ENCODE assay signal across 8 mouse cellular contexts in genomic region chr16:98081889-98082818, GRCm38 (mm10). TPM values are rescaled to one million over a fixed set of nuclear protein-coding genes. Genes with fewer than 3 reads are reported as not detected.
A peak's percentile ranks its signal among the peaks of the same experiment; 100 is the strongest.
DNase-seq lines count a peak whose midpoint lies in the region; ATAC-seq and TF ChIP-seq lines count a peak whose summit lies in the region.
"Not testable (repeated sequence)": the region's sequence is repeated elsewhere in the genome, so short reads cannot be mapped to it uniquely, and the experiment has no call there.

A630089N07Rik (minus strand) TSS chr16:98082450.

- TF ChIP-seq RAD21 in CH12.LX (IDR thresholded peaks at IDR 0.05; ENCODE audit: low read depth, low read length): not testable (repeated sequence)

- peak within 1 kb of the TSS; percentile 69 for H3K9ac ChIP-seq in CH12.LX (ENCODE audit: insufficient read depth, low read depth)
- peak within 1 kb of the TSS; percentile 52 for H3K9ac ChIP-seq in forebrain, embryonic 11.5 days (ENCODE audit: low read length)
- H3K9ac ChIP-seq in heart, embryonic 16.5 days (ENCODE audit: low read length): peak within 1 kb of the TSS; percentile 75
- peak within 1 kb of the TSS; percentile 79 for H3K9ac ChIP-seq in liver, embryonic 15.5 days
- H3K9ac ChIP-seq in neural tube, embryonic 12.5 days: peak within 1 kb of the TSS; percentile 61

- not testable (repeated sequence) for H3K27me3 ChIP-seq in CH12.LX (replicated peaks); forebrain, embryonic 11.5 days (ENCODE audit: control insufficient read depth, insufficient read depth, low read length); heart, embryonic 16.5 days (ENCODE audit: control insufficient read depth, insufficient read depth, low read length); liver, embryonic 15.5 days; neural tube, embryonic 12.5 days (replicated peaks)

- peak; percentile 98 for ATAC-seq in forebrain, embryonic 11.5 days (replicated peaks; ENCODE audit: low FRiP score)
- ATAC-seq in heart, embryonic 16.5 days (replicated peaks; ENCODE audit: extremely low read depth, insufficient read depth, low FRiP score): peak; percentile 98
- ATAC-seq in liver, embryonic 15.5 days (ENCODE audit: insufficient read depth): peak; percentile 94
- ATAC-seq in neural tube, embryonic 12.5 days (ENCODE audit: low FRiP score, low read depth): peak; percentile 98

- not testable (repeated sequence) for H3K9me3 ChIP-seq in CH12.LX (replicated peaks; ENCODE audit: low read length); forebrain, embryonic 11.5 days (ENCODE audit: control insufficient read depth, low read length); heart, embryonic 16.5 days (replicated peaks; ENCODE audit: control insufficient read depth, low read length); liver, embryonic 15.5 days (replicated peaks); neural tube, embryonic 12.5 days

- not testable (repeated sequence) for TF ChIP-seq EP300 in CH12.LX (IDR thresholded peaks at IDR 0.05; ENCODE audit: low read length)

- WGBS in forebrain, embryonic 11.5 days: under 1% methylated on average over 25 of the region's 25 CpGs
- under 1% methylated on average over 25 of the region's 25 CpGs for WGBS in heart, embryonic 16.5 days
- WGBS in liver, embryonic 15.5 days (ENCODE audit: insufficient replicate concordance): under 1% methylated on average over 25 of the region's 25 CpGs
- under 1% methylated on average over 25 of the region's 25 CpGs for WGBS in neural tube, embryonic 12.5 days

- H3K27ac ChIP-seq in CH12.LX (ENCODE audit: insufficient read depth, low read depth): peak within 1 kb of the TSS; percentile 82
- peak within 1 kb of the TSS; percentile 62 for H3K27ac ChIP-seq in forebrain, embryonic 11.5 days (ENCODE audit: low read depth, low read length)
- peak within 1 kb of the TSS; percentile 78 for H3K27ac ChIP-seq in heart, embryonic 16.5 days (ENCODE audit: low read length)
- H3K27ac ChIP-seq in liver, embryonic 15.5 days (replicated peaks): peak within 1 kb of the TSS; percentile 78
- H3K27ac ChIP-seq in neural tube, embryonic 12.5 days: not testable (repeated sequence)

- peak; percentile 73 for TF ChIP-seq POLR2A in CH12.LX (IDR thresholded peaks at IDR 0.05; ENCODE audit: low read depth, low read length)

- peaks cover 35% of the 10 kb centered on the region for H3K79me2 ChIP-seq in CH12.LX (replicated peaks; ENCODE audit: control insufficient read depth, extremely low read depth, insufficient read depth, poor library complexity, severe bottlenecking)

- in situ Hi-C loops in CH12.LX (cut with MboI; ENCODE audit: low pct_ligation_motif_present, low pct_unique_long_range_greater_than_20kb, low sequenced_read_pairs): loop anchor here (5.0 kb wide), 1 partner anchor 85 kb away; the partner anchor contains the start of gene B230307C23Rik

- peaks cover 0 to 17% of the 10 kb centered on the region in 2 experiments; a peak in 2 of 4 replicates for H3K4me1 ChIP-seq in CH12.LX (ENCODE audit: control insufficient read depth in 1 of 2, insufficient read depth in 2 of 2)
- not testable (repeated sequence) for H3K4me1 ChIP-seq in forebrain, embryonic 11.5 days (replicated peaks; ENCODE audit: control insufficient read depth, insufficient read depth, low read length); heart, embryonic 16.5 days (ENCODE audit: control insufficient read depth, insufficient read depth, low read length)
- peaks cover 20% of the 10 kb centered on the region for H3K4me1 ChIP-seq in liver, embryonic 15.5 days (replicated peaks)
- H3K4me1 ChIP-seq in neural tube, embryonic 12.5 days: peaks cover 10% of the 10 kb centered on the region; the same call in 1 of the 2 replicates

- peak within 1 kb of the TSS; percentile 75 to 77 (median 76) for H3K4me3 ChIP-seq in CH12.LX (replicated peaks in 1 of 3; ENCODE audit: low read depth in 2 of 3, low read length in 2 of 3, poor library complexity in 1 of 3)
- H3K4me3 ChIP-seq in forebrain, embryonic 11.5 days (ENCODE audit: low read depth, low read length): peak within 1 kb of the TSS; percentile 49
- H3K4me3 ChIP-seq in heart, embryonic 16.5 days (ENCODE audit: low read length): peak within 1 kb of the TSS; percentile 88
- H3K4me3 ChIP-seq in liver, embryonic 15.5 days (replicated peaks): peak within 1 kb of the TSS; percentile 74
- peak within 1 kb of the TSS; percentile 69 for H3K4me3 ChIP-seq in neural tube, embryonic 12.5 days

- dilution Hi-C loops in CH12.LX (cut with MboI; ENCODE audit: extremely low pct_ligation_motif_present, extremely low pct_unique_long_range_greater_than_20kb, low sequenced_read_pairs): not testable (repeated sequence)

- DNase-seq in CH12.LX (ENCODE audit: extremely low read depth): peak; percentile 93
- DNase-seq in c-Kit-positive CD71-positive TER-119-negative erythroid progenitor cells, embryonic 14.5 days (ENCODE audit: low read depth): peak; percentile 66
- DNase-seq in forebrain, embryonic 11.5 days (ENCODE audit: low spot score): peak; percentile 90
- peak; percentile 91 to 94 for DNase-seq in kidney, postnatal 36 days
- peak; percentile 76 for DNase-seq in telencephalon, adult 2 months (ENCODE audit: low read depth, low spot score)

- H3K36me3 ChIP-seq in CH12.LX (replicated peaks in 1 of 2; ENCODE audit: control insufficient read depth in 1 of 2, insufficient read depth in 1 of 2, low read length in 1 of 2); forebrain, embryonic 11.5 days (ENCODE audit: control insufficient read depth, insufficient read depth, low read length); heart, embryonic 16.5 days (ENCODE audit: control insufficient read depth, insufficient read depth); liver, embryonic 15.5 days (replicated peaks); neural tube, embryonic 12.5 days: not testable (repeated sequence)

- H3K4me2 ChIP-seq in CH12.LX (ENCODE audit: insufficient read depth, low read depth, poor library complexity, severe bottlenecking): peak within 1 kb of the TSS; percentile 79
- peak within 1 kb of the TSS; percentile 55 for H3K4me2 ChIP-seq in forebrain, embryonic 11.5 days (ENCODE audit: low read depth, low read length, severe bottlenecking)
- H3K4me2 ChIP-seq in heart, embryonic 16.5 days (ENCODE audit: low read depth, low read length): peak within 1 kb of the TSS; percentile 74
- H3K4me2 ChIP-seq in liver, embryonic 15.5 days: peak within 1 kb of the TSS; percentile 79
- H3K4me2 ChIP-seq in neural tube, embryonic 12.5 days (replicated peaks): peak within 1 kb of the TSS; percentile 64

- not testable (repeated sequence) for TF ChIP-seq CTCF in CH12.LX (conservative IDR thresholded peaks at IDR 0.05 in 1 of 2, IDR thresholded peaks at IDR 0.05 in 1 of 2; ENCODE audit: low read depth in 2 of 2, low read length in 2 of 2)

TF ChIP-seq in CH12.LX, 34 proteins besides CTCF, POLR2A, EP300 and RAD21:
- TF ChIP-seq ZMIZ1 (IDR thresholded peaks at IDR 0.05; ENCODE audit: low read depth, low read length) (peak; percentile 79), HCFC1 (IDR thresholded peaks at IDR 0.05; ENCODE audit: low read depth, low read length) (peak; percentile 44), MXI1 (IDR thresholded peaks at IDR 0.05; ENCODE audit: low read depth, low read length) (peak; percentile 88), E2F4 (IDR thresholded peaks at IDR 0.05; ENCODE audit: insufficient replicate concordance, low read depth, low read length) (peak; percentile 95), CHD2 (IDR thresholded peaks at IDR 0.05; ENCODE audit: low read length) (peak; percentile 41), MAX (IDR thresholded peaks at IDR 0.05; ENCODE audit: low read length) (peak; percentile 43; the same call in 1 of the 2 replicates), TBP (conservative IDR thresholded peaks at IDR 0.05; ENCODE audit: low read depth, low read length) (peak; percentile 70), IRF4 (IDR thresholded peaks at IDR 0.05; ENCODE audit: low read depth, low read length) (peak; percentile 16; the same call in 1 of the 2 replicates), SIN3A (IDR thresholded peaks at IDR 0.05; ENCODE audit: low read length) (0 out of 2 replicates have a peak, but pooled peaks have one; percentile 62), MAFK (IDR thresholded peaks at IDR 0.05; ENCODE audit: insufficient replicate concordance, low read length) (peak; percentile 59; the same call in 1 of the 2 replicates), NRF1 (IDR thresholded peaks at IDR 0.05; ENCODE audit: low read depth, low read length) (peak; percentile 20; the same call in 1 of the 2 replicates), ELF1 (IDR thresholded peaks at IDR 0.05; ENCODE audit: low read depth, low read length) (peak; percentile 53), TCF12 (IDR thresholded peaks at IDR 0.05; ENCODE audit: low read depth, low read length) (peak; percentile 71), NELFE (IDR thresholded peaks at IDR 0.05; ENCODE audit: low read depth, low read length) (peak; percentile 51)
TF ChIP-seq in CH12.LX: peak in this region for 14; not testable (repeated sequence) for 20.

RNA-seq across cellular contexts. Expression of gene A630089N07Rik, which starts in this region (rescaled TPM):
- total RNA-seq in CH12.LX (2012; rRNA removed) (27.2 and 40.0 TPM in 2 replicates), CH12.LX (2014; rRNA removed) (23.5 and 37.1 TPM in 2 replicates)
- polyA plus RNA-seq in CH12.LX (2012; ENCODE audit: insufficient read length, low read depth): 21.3 and 26.0 TPM in 2 replicates
- 35.3 and 45.7 TPM in 2 replicates for polyA plus RNA-seq in forebrain, embryonic 11.5 days (2014; fragmentation: Nextera tagmentation; extraction: Ambion mirVana)
- polyA plus RNA-seq in heart, embryonic 16.5 days (2015; fragmentation: Nextera tagmentation; extraction: Ambion mirVana): 9.6 and 11.0 TPM in 2 replicates
- 7.3 and 7.9 TPM in 2 replicates for polyA plus RNA-seq in liver, embryonic 15.5 days (2015; fragmentation: Nextera tagmentation; extraction: Ambion mirVana)
- 17.4 and 17.6 TPM in 2 replicates for polyA plus RNA-seq in neural tube, embryonic 12.5 days (2016; fragmentation: Nextera tagmentation; extraction: Ambion mirVana)
